Mouse (Mus musculus): ENCODE results near the gene Pigv. TPM values are rescaled to one million over a fixed set of nuclear protein-coding genes. Genes with fewer than 3 reads are reported as not detected.

Gene Pigv
- polyA plus RNA-seq, 1 experiment = 9.8 TPM

DNA sequence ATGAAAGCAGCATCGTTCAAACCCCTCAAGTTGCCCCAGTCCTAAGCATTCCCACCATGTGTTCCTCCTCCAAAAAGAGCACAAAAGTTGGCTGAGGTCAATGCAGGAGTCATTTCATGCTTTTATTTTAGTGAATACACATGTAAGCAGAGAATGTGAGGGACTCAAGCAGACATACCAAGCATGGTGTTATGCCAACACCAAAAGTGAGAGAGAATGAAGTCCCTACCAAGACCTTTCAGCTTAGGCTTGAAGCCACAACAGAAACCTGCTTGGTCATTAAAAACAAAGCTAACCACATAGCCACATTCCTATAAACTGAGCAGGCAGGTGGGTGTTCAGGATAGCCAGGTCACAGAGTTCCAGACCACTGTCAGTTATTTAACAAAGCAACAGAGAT lies 35.0 kb upstream of the Pigv start:
- Histone ChIP-seq H3K4me2 (ENCODE audit: low read depth) (peak overlapping the region; percentile 44), H3ac (ENCODE audit: control insufficient read depth, insufficient read length) (no peak overlapping the region), H3K79me2 (ENCODE audit: control insufficient read depth, insufficient read depth) (peaks cover 75% of the 10 kb centered on the region), H3K27me3 (ENCODE audit: control insufficient read depth, insufficient read depth, insufficient read length) (no peaks in the 10 kb centered on the region), H3K4me3 (no peak overlapping the region), H3K36me3 (ENCODE audit: control insufficient read depth, insufficient read depth) (peaks cover 12% of the 10 kb centered on the region)
- no peak for TF ChIP-seq MYOD1 (IDR thresholded peaks at IDR 0.05; ENCODE audit: control insufficient read depth in 1 of 3, insufficient read length in 2 of 3, low read depth in 2 of 3)
- no peak for TF ChIP-seq SRF (IDR thresholded peaks at IDR 0.05; ENCODE audit: control insufficient read depth, insufficient read length, low read depth)
- TF ChIP-seq USF1 (IDR thresholded peaks at IDR 0.05; ENCODE audit: low read depth) = no peak
- no peak for TF ChIP-seq MAX (IDR thresholded peaks at IDR 0.05; ENCODE audit: low read depth)
- TF ChIP-seq MYOG (IDR thresholded peaks at IDR 0.05; ENCODE audit: control insufficient read depth in 1 of 3, insufficient read depth in 1 of 3, insufficient read length in 2 of 3, low read depth in 2 of 3) = no peak
- no peak for TF ChIP-seq TCF12 (IDR thresholded peaks at IDR 0.05; ENCODE audit: insufficient read depth, poor library complexity, severe bottlenecking)
- no peak for TF ChIP-seq REST (IDR thresholded peaks at IDR 0.05; ENCODE audit: insufficient read depth, insufficient read length)
- no peak for TF ChIP-seq TCF3 (IDR thresholded peaks at IDR 0.05; ENCODE audit: insufficient read length, low read depth)
- TF ChIP-seq CEBPB (IDR thresholded peaks at IDR 0.05; ENCODE audit: insufficient read depth, poor library complexity, severe bottlenecking) = no peak
- no peak for TF ChIP-seq POLR2A (IDR thresholded peaks at IDR 0.05; ENCODE audit: insufficient read length, low read depth)
- no peak for TF ChIP-seq E2F4 (IDR thresholded peaks at IDR 0.05; ENCODE audit: insufficient read depth)
- TF ChIP-seq POLR2AphosphoS2 (IDR thresholded peaks at IDR 0.05; ENCODE audit: insufficient read length, low read depth) = no peak

DNA sequence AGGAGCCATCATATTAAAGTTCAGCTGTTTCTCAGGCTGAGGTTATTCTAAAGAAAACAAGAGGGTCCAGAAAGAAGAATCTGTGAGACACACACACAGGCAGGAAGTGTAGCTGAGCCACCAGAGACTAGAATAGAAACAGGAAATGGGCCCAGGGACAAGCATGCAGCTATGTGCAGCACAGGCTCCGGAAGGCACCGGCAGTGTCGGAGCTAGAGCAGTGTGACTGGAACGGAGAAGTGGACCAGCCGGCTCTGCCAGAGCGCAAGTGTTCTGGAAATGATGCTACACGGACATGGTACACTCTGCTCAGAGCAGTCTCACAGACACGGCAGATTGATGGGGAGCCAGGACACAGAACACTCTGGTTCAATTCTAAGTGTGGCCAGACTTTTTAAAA lies 34.5 kb upstream of the Pigv start:
- no peak overlapping the region for H3K4me3 ChIP-seq
- H3K4me2 ChIP-seq (ENCODE audit: low read depth) = peak overlapping the region; percentile 44

DNA sequence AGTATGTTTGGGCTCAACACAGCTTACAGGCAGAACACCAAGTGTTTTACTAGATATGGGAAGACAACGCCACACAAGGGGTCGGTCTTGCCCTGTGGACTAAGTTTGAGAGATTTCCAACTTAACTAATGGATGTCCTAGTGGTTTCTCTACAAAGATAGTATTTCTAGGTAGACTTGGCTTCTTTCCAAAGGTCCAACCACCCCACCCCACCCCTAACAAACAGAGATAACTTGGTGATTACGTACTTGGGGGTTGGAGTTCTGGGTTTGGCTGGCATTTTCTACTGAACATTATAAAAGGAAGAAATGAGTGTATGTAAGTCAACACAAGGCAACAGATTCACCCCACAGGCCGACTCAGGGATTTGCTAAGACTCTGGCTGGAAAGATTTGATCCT lies 32.6 kb upstream of the Pigv start:
- Histone ChIP-seq H3K27me3 (ENCODE audit: control insufficient read depth, insufficient read depth, insufficient read length) (no peaks in the 10 kb centered on the region), H3K36me3 (ENCODE audit: control insufficient read depth, insufficient read depth) (peaks cover 18% of the 10 kb centered on the region), H3K79me2 (ENCODE audit: control insufficient read depth, insufficient read depth) (peaks cover 75% of the 10 kb centered on the region), H3K4me2 (ENCODE audit: low read depth) (no peak overlapping the region), H3K4me3 (no peak overlapping the region), H3ac (ENCODE audit: control insufficient read depth, insufficient read length) (no peak overlapping the region)
- no peak for TF ChIP-seq REST (IDR thresholded peaks at IDR 0.05; ENCODE audit: insufficient read depth, insufficient read length)
- TF ChIP-seq E2F4 (IDR thresholded peaks at IDR 0.05; ENCODE audit: insufficient read depth) = no peak
- TF ChIP-seq SRF (IDR thresholded peaks at IDR 0.05; ENCODE audit: control insufficient read depth, insufficient read length, low read depth) = no peak
- TF ChIP-seq TCF12 (IDR thresholded peaks at IDR 0.05; ENCODE audit: insufficient read depth, poor library complexity, severe bottlenecking) = no peak
- no peak for TF ChIP-seq TCF3 (IDR thresholded peaks at IDR 0.05; ENCODE audit: insufficient read length, low read depth)
- TF ChIP-seq MYOG (IDR thresholded peaks at IDR 0.05; ENCODE audit: control insufficient read depth in 1 of 3, insufficient read depth in 1 of 3, insufficient read length in 2 of 3, low read depth in 2 of 3) = no peak
- TF ChIP-seq POLR2A (IDR thresholded peaks at IDR 0.05; ENCODE audit: insufficient read length, low read depth) = no peak
- no peak for TF ChIP-seq MYOD1 (IDR thresholded peaks at IDR 0.05; ENCODE audit: control insufficient read depth in 1 of 3, insufficient read length in 2 of 3, low read depth in 2 of 3)
- TF ChIP-seq MAX (IDR thresholded peaks at IDR 0.05; ENCODE audit: low read depth) = no peak
- TF ChIP-seq POLR2AphosphoS2 (IDR thresholded peaks at IDR 0.05; ENCODE audit: insufficient read length, low read depth) = no peak
- no peak for TF ChIP-seq USF1 (IDR thresholded peaks at IDR 0.05; ENCODE audit: low read depth)
- no peak for TF ChIP-seq CEBPB (IDR thresholded peaks at IDR 0.05; ENCODE audit: insufficient read depth, poor library complexity, severe bottlenecking)

More for the DNA sequence above, 34.5 kb upstream of the Pigv start:
- Histone ChIP-seq H3K27me3 (ENCODE audit: control insufficient read depth, insufficient read depth, insufficient read length) (no peaks in the 10 kb centered on the region), H3ac (ENCODE audit: control insufficient read depth, insufficient read length) (no peak overlapping the region), H3K36me3 (ENCODE audit: control insufficient read depth, insufficient read depth) (peaks cover 17% of the 10 kb centered on the region), H3K79me2 (ENCODE audit: control insufficient read depth, insufficient read depth) (peaks cover 80% of the 10 kb centered on the region)
- TF ChIP-seq TCF12 (IDR thresholded peaks at IDR 0.05; ENCODE audit: insufficient read depth, poor library complexity, severe bottlenecking) = no peak
- TF ChIP-seq REST (IDR thresholded peaks at IDR 0.05; ENCODE audit: insufficient read depth, insufficient read length) = no peak
- TF ChIP-seq MAX (IDR thresholded peaks at IDR 0.05; ENCODE audit: low read depth) = no peak
- TF ChIP-seq MYOG (IDR thresholded peaks at IDR 0.05; ENCODE audit: control insufficient read depth in 1 of 3, insufficient read depth in 1 of 3, insufficient read length in 2 of 3, low read depth in 2 of 3) = no peak
- no peak for TF ChIP-seq TCF3 (IDR thresholded peaks at IDR 0.05; ENCODE audit: insufficient read length, low read depth)
- no peak for TF ChIP-seq USF1 (IDR thresholded peaks at IDR 0.05; ENCODE audit: low read depth)
- no peak for TF ChIP-seq POLR2A (IDR thresholded peaks at IDR 0.05; ENCODE audit: insufficient read length, low read depth)
- no peak for TF ChIP-seq POLR2AphosphoS2 (IDR thresholded peaks at IDR 0.05; ENCODE audit: insufficient read length, low read depth)
- TF ChIP-seq MYOD1 (IDR thresholded peaks at IDR 0.05; ENCODE audit: control insufficient read depth in 1 of 3, insufficient read length in 2 of 3, low read depth in 2 of 3) = no peak
- no peak for TF ChIP-seq CEBPB (IDR thresholded peaks at IDR 0.05; ENCODE audit: insufficient read depth, poor library complexity, severe bottlenecking)
- TF ChIP-seq SRF (IDR thresholded peaks at IDR 0.05; ENCODE audit: control insufficient read depth, insufficient read length, low read depth) = no peak
- TF ChIP-seq E2F4 (IDR thresholded peaks at IDR 0.05; ENCODE audit: insufficient read depth) = no peak

DNA sequence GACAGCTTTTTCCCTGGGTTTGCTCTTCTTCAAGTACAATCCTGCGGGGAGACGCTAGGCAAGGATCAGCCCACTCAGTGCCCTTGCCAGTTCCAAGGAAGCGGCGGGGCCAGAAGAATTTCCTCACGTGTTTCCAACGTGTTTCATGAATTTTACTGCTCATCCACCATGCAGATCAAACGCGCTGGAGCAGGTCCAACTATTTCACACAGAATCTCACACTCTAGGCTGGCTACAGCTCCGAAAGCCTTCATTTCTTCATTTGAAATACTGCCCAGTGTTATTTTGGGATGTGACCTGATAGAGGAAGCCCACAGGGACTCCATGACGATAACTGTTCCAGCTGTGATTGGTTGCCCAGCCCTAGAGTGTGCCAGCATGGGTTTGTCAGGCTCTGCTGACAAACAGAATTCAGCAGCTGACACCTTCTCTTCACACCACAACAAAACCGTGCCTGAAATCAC lies 28.5 kb upstream of the Pigv start:
- H3K36me3 ChIP-seq (ENCODE audit: control insufficient read depth, insufficient read depth) = peaks cover 16% of the 10 kb centered on the region
- H3K79me2 ChIP-seq (ENCODE audit: control insufficient read depth, insufficient read depth) = peaks cover 59% of the 10 kb centered on the region
- no peak overlapping the region for H3ac ChIP-seq (ENCODE audit: control insufficient read depth, insufficient read length)
- no peak overlapping the region for H3K4me2 ChIP-seq (ENCODE audit: low read depth)
- TF ChIP-seq MYOG (IDR thresholded peaks at IDR 0.05; ENCODE audit: control insufficient read depth in 1 of 3, insufficient read depth in 1 of 3, insufficient read length in 2 of 3, low read depth in 2 of 3) = peak in 2 of 3 experiments; percentile 24 to 55
- no peak for TF ChIP-seq SRF (IDR thresholded peaks at IDR 0.05; ENCODE audit: control insufficient read depth, insufficient read length, low read depth)
- no peak for TF ChIP-seq MAX (IDR thresholded peaks at IDR 0.05; ENCODE audit: low read depth)
- no peak for TF ChIP-seq POLR2AphosphoS2 (IDR thresholded peaks at IDR 0.05; ENCODE audit: insufficient read length, low read depth)
- no peak for TF ChIP-seq USF1 (IDR thresholded peaks at IDR 0.05; ENCODE audit: low read depth)
- peak in 2 of 3 experiments; percentile 41 to 74 for TF ChIP-seq MYOD1 (IDR thresholded peaks at IDR 0.05; ENCODE audit: control insufficient read depth in 1 of 3, insufficient read length in 2 of 3, low read depth in 2 of 3)
- peak; percentile 10 for TF ChIP-seq TCF12 (IDR thresholded peaks at IDR 0.05; ENCODE audit: insufficient read depth, poor library complexity, severe bottlenecking)
- TF ChIP-seq POLR2A (IDR thresholded peaks at IDR 0.05; ENCODE audit: insufficient read length, low read depth) = no peak
- no peak for TF ChIP-seq E2F4 (IDR thresholded peaks at IDR 0.05; ENCODE audit: insufficient read depth)
- no peaks in the 10 kb centered on the region for H3K27me3 ChIP-seq (ENCODE audit: control insufficient read depth, insufficient read depth, insufficient read length)
- no peak overlapping the region for H3K4me3 ChIP-seq
